Mouse (Mus musculus) forebrain, embryonic 12.5 days (tissue): ENCODE measurements around the gene Mbnl2. TPM values are rescaled to one million over a fixed set of nuclear protein-coding genes. Genes with fewer than 3 reads are reported as not detected.

Experiments
- ATAC-seq: fragments of 200-750 bp; cut with Nextera tagmentation; 2 replicates; pipeline ENCODE4 v1.8.0; 2017; ENCODE audit warnings: moderate TSS enrichment; ENCODE audit not compliant: low FRiP score
- H3K27ac ChIP-seq: fragments of 300-500 bp; sonication (generic); 2 replicates; pipeline ENCODE4 v1.5.1; 2016; ENCODE audit warnings: mild to moderate bottlenecking
- H3K27me3 ChIP-seq: fragments of 300-500 bp; sonication (generic); 2 replicates; pipeline ENCODE4 v1.6.1; 2016; ENCODE audit warnings: mild to moderate bottlenecking
- H3K36me3 ChIP-seq: fragments of 300-500 bp; sonication (generic); replicated peaks from 2 replicates; pipeline ENCODE4 v1.6.1; 2016; ENCODE audit warnings: mild to moderate bottlenecking
- H3K4me1 ChIP-seq: fragments of 300-500 bp; sonication (generic); 2 replicates; pipeline ENCODE4 v1.6.1; 2016
- H3K4me2 ChIP-seq: fragments of 300-500 bp; sonication (generic); 2 replicates; pipeline ENCODE4 v1.6.1; 2016; ENCODE audit warnings: mild to moderate bottlenecking, moderate library complexity
- H3K4me3 ChIP-seq: fragments of 300-500 bp; sonication (generic); replicated peaks from 2 replicates; pipeline ENCODE4 v1.5.1; 2016; ENCODE audit warnings: mild to moderate bottlenecking
- H3K9ac ChIP-seq: fragments of 300-500 bp; sonication (generic); 2 replicates; pipeline ENCODE4 v1.6.1; 2016; ENCODE audit warnings: mild to moderate bottlenecking
- H3K9me3 ChIP-seq: fragments of 300-500 bp; sonication (generic); 2 replicates; pipeline ENCODE4 v1.6.1; 2016
- WGBS: fragments of 180-500 bp; shearing (Covaris S2); methylation state at CpG from one replicate; pipeline ENCODE4 v1.1.7; 2016; 5-methylcytosine and 5-hydroxymethylcytosine counted together
- polyA plus RNA-seq: library from polyadenylated mRNA; unstranded; fragments of >200 nt; fragmentation: Nextera tagmentation; extraction: Ambion mirVana; gene quantifications from 2 replicates; pipeline ENCODE4 v1.2.1, GENCODE M21; 2016

Mbnl2 gene
- polyA plus RNA-seq, 1 experiment from 2014 or later, result 32.5 TPM

DNA sequence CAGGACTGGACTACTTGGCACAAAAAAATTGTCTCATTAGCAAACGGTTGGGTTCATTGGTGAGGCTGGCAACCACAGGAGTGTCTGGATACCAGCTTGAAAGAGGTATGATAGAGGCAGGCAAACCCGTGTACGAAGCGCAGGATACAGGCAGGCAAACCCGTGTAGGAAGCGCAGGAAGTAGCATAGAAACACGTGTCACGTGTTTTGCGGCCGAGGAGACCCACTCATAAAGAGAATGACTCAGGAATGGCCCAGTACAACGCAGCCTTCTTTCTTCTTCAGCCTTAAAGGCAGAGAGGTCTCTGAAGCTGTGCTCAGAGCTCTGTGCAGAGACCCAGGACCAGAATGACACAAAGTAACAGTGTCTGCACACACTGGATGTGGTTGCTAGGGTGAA lies 13.9 kb upstream of the Mbnl2 start:
- Histone ChIP-seq H3K36me3 (no peaks in the 10 kb centered on the region), H3K4me2 (no peak overlapping the region), H3K9me3 (no peaks in the 10 kb centered on the region), H3K9ac (no peak overlapping the region), H3K4me1 (no peaks in the 10 kb centered on the region), H3K4me3 (no peak overlapping the region), H3K27me3 (no peaks in the 10 kb centered on the region), H3K27ac (no peak overlapping the region)
- WGBS, result 93% methylated on average over 11 of the region's 11 CpGs
- ATAC-seq, result no peak

DNA sequence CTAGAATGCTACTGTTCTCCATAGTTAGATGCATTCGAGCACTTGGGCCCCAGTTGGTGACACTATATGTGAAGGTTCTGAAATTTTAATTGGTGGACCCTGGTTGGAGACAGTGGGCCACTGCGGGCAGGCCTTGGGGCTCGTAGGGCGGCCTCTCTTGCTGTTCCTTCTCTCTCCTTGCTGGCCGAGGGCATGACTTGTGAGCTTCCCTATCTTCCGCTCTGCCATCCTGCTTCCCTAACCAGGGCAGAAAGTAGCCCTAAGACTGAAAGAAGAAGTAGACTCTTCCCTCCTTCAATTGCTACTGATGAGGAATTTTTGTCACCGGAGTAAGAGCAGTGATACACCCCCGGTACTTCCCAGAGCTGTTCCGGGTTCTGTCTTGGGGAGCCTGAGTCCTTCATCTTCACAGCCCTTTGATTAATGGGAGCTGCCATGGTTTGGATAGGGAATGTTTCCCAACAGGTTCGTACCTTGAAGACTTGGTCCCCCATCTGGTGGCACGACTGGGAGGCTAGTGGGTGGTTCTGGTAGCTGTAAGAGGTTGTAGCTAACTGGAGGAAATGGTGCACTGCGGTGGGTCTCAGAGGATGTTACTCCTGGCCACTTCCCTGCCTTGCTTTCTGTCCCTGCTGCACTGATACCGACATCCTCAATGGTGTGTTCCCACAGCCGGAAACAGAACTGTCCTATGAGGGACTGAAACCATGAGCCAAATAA lies 12.6 kb upstream of the Mbnl2 start:
- no peaks in the 10 kb centered on the region for H3K4me1 ChIP-seq
- H3K4me2 ChIP-seq, result no peak overlapping the region
- H3K27ac ChIP-seq, result no peak overlapping the region
- no peak for ATAC-seq
- WGBS, result 91% methylated on average over 14 of the region's 14 CpGs
- no peaks in the 10 kb centered on the region for H3K36me3 ChIP-seq
- H3K27me3 ChIP-seq, result no peaks in the 10 kb centered on the region
- H3K9ac ChIP-seq, result no peak overlapping the region
- H3K4me3 ChIP-seq, result no peak overlapping the region
- H3K9me3 ChIP-seq, result no peaks in the 10 kb centered on the region

DNA sequence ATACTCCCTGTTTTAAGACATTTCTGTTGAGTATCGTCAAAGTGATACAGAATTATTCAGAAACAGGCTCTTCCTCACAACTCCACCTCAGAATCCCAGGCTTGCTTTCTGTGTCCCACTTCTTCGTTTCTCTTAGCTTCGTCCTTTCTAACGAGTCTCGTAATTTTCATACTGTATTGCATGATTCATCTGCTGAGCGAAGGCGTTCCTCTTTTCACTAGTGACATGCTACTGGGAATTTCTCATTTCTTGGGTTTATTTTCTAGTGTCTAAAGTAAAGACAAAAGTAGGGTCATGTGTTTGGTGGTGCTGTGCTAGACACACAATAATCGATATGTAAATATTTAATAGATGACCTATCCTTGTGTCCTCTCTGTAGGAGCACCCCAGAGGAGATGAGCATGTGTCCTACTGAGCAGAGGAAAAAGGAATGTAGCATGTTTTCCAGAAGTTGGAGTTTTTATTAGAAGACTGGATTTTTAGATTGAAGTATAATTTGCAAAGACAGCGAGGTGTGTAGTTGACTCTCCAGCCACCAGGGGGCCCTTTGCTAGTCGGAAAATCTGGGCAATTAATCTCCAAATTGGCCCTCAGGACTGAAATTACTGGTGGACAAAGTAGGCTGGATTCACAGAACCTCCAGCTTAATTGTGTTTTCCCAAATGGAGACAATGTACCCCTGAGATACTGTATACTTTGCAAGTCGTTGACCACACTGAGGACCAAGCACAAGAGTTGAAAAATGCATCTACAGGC lies 11.9 kb upstream of the Mbnl2 start:
- ATAC-seq, result no peak
- H3K27ac ChIP-seq, result no peak overlapping the region
- WGBS, result 78% methylated on average over 11 of the region's 11 CpGs

DNA sequence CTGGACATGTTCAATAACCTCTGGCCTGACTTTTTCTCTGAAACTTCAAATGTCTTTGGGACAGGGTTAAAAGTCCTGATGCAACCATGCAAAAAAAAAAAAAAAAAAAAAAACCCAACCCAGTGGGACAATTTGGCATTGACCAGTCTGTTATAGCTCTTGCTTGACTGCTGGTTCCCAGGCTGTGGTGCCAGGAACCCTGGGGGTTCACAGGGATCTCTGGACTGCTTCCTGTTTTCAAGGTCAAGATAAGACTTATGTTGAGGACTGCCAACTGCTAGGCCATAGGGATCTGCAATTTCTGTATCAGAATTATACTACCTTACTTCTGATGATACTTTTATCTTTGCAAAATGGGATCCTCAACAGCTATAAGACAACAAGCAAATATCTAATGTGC lies 9.6 kb upstream of the Mbnl2 start:
- H3K36me3 ChIP-seq, result no peaks in the 10 kb centered on the region
- ATAC-seq, result no peak
- no peak overlapping the region for H3K4me3 ChIP-seq
- no peak overlapping the region for H3K4me2 ChIP-seq
- no peak overlapping the region for H3K27ac ChIP-seq
- no peak overlapping the region for H3K9ac ChIP-seq
- no peaks in the 10 kb centered on the region for H3K9me3 ChIP-seq
- H3K4me1 ChIP-seq, result no peaks in the 10 kb centered on the region
- no peaks in the 10 kb centered on the region for H3K27me3 ChIP-seq

More for the DNA sequence above, 11.9 kb upstream of the Mbnl2 start:
- Histone ChIP-seq H3K9me3 (no peaks in the 10 kb centered on the region), H3K4me1 (no peaks in the 10 kb centered on the region), H3K4me2 (no peak overlapping the region), H3K4me3 (no peak overlapping the region), H3K9ac (no peak overlapping the region), H3K36me3 (no peaks in the 10 kb centered on the region), H3K27me3 (no peaks in the 10 kb centered on the region)

DNA sequence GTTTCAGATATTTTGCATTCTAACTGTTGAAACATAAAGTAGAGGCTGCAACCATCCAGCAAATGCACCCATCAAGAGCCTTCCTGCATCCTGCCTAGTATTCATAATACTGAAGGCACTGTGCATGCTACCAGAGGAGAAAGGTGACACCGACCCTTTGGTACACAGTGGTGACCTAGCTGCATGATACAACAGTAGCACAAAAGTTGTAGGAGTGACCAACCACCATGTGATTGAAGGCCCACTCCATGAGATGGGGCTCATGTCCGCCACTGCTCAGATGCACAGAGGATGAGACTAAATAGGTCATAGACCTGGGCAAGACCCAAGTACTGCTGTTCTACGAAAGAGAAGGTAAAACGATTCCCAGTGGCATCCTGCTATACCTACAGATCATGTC lies 8.3 kb upstream of the Mbnl2 start:
- 88% methylated on average over 4 of the region's 4 CpGs for WGBS
- Histone ChIP-seq H3K27me3 (no peaks in the 10 kb centered on the region), H3K4me1 (no peaks in the 10 kb centered on the region)

DNA sequence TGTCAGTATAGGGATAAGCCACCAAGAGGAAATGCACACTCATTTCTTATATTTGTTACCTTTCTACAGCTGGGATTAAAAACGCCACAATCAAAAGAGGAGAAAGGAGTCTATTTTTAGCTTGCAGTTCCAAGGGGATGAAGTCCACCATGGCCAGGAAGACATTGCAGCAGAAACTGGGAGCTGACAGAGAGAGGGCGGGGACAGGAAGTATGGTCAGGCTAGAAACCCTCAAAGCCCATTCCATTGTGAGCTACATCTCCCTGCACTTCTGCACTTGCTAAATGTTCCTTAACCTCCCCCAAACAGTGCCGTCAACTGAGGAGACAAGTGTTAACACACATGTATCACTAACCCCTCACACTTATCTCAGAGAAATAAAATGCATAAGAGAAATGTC lies 5.4 kb upstream of the Mbnl2 start:
- no peak overlapping the region for H3K27ac ChIP-seq
- no peaks in the 10 kb centered on the region for H3K9me3 ChIP-seq
- H3K4me3 ChIP-seq, result no peak overlapping the region
- no peak for ATAC-seq
- H3K9ac ChIP-seq, result no peak overlapping the region
- no peaks in the 10 kb centered on the region for H3K27me3 ChIP-seq
- no peaks in the 10 kb centered on the region for H3K36me3 ChIP-seq
- H3K4me1 ChIP-seq, result peaks cover 4% of the 10 kb centered on the region
- no peak overlapping the region for H3K4me2 ChIP-seq
- WGBS, result 82% methylated on average over 3 of the region's 3 CpGs

More for the DNA sequence above, 8.3 kb upstream of the Mbnl2 start:
- no peak overlapping the region for H3K27ac ChIP-seq
- ATAC-seq, result no peak
- H3K9ac ChIP-seq, result no peak overlapping the region
- no peaks in the 10 kb centered on the region for H3K9me3 ChIP-seq
- no peaks in the 10 kb centered on the region for H3K36me3 ChIP-seq
- H3K4me2 ChIP-seq, result no peak overlapping the region
- H3K4me3 ChIP-seq, result no peak overlapping the region

DNA sequence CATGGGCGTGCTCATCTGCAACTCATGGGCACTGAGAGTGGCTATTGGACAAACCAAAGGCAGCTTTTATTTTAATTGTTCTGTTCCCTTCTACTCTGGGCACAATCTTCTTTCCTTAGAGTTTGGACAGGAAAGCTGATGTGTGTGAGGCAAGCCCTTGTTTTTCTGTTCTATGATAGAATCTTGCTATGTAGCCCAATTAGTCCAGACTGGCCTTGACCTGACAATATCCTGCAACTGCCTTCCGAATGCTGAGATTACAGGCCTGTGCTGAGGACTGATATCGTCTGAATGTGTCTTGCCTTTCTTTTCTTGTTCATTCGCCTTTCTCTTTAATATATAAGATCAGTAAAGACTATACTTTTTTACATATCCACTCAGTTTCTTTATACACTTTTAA lies 4.8 kb upstream of the Mbnl2 start:
- no peak overlapping the region for H3K9ac ChIP-seq
- no peaks in the 10 kb centered on the region for H3K27me3 ChIP-seq
- no peak overlapping the region for H3K4me3 ChIP-seq
- H3K36me3 ChIP-seq, result no peaks in the 10 kb centered on the region
- 84% methylated on average over 4 of the region's 4 CpGs for WGBS
- no peaks in the 10 kb centered on the region for H3K9me3 ChIP-seq
- no peak for ATAC-seq
- H3K4me1 ChIP-seq, result peaks cover 6% of the 10 kb centered on the region
- no peak overlapping the region for H3K4me2 ChIP-seq
- H3K27ac ChIP-seq, result no peak overlapping the region

DNA sequence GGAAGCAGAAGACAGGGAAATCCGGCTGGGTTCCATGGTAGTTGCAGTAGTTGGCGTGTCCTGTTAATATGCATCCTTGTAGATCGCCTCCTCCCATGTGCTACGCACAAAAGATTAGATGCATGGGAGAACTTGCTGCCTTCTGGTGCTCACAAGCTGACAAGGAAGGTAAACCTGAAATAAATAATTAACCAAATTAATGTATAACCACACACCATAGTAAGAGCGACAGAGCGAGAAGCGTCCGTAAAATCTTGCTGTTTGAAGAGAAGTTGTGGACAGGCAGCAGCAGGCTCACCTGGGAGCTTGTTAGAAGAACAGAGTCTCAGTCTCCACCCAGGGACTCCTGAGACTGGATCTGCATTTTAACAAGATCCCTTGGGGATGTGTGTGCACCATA lies 4.4 kb upstream of the Mbnl2 start:
- H3K27ac ChIP-seq, result no peak overlapping the region
- no peaks in the 10 kb centered on the region for H3K27me3 ChIP-seq
- 92% methylated on average over 8 of the region's 8 CpGs for WGBS
- no peaks in the 10 kb centered on the region for H3K36me3 ChIP-seq
- ATAC-seq, result no peak
- H3K9me3 ChIP-seq, result no peaks in the 10 kb centered on the region
- no peak overlapping the region for H3K9ac ChIP-seq
- peaks cover 6% of the 10 kb centered on the region for H3K4me1 ChIP-seq
- no peak overlapping the region for H3K4me3 ChIP-seq
- no peak overlapping the region for H3K4me2 ChIP-seq

DNA sequence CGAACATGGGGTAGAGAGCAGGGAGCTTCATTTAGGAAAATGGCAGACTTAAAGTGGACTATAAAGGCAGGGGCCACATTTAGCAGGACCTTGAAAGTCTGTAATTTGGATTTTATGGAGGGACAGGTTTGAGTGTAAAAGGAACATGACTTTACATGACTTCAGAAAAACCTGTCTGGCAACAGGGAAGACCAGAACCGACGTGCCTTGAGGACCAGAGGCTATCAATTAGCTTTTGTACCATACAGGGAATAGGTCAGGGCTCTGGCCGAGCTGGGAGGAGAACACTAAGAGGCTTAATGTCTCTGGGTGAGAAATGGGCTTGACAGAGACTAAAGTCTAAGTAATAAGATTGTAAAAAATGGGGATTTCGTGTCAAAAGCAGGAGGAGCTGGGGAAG lies 1.7 kb upstream of the Mbnl2 start:
- H3K27me3 ChIP-seq, result no peaks in the 10 kb centered on the region
- no peaks in the 10 kb centered on the region for H3K36me3 ChIP-seq
- H3K27ac ChIP-seq, result no peak overlapping the region
- peaks cover 29% of the 10 kb centered on the region for H3K4me1 ChIP-seq
- 50% methylated on average over 5 of the region's 5 CpGs for WGBS
- H3K4me2 ChIP-seq, result no peak overlapping the region
- no peak overlapping the region for H3K4me3 ChIP-seq
- no peak for ATAC-seq
- H3K9ac ChIP-seq, result no peak overlapping the region
- no peaks in the 10 kb centered on the region for H3K9me3 ChIP-seq

DNA sequence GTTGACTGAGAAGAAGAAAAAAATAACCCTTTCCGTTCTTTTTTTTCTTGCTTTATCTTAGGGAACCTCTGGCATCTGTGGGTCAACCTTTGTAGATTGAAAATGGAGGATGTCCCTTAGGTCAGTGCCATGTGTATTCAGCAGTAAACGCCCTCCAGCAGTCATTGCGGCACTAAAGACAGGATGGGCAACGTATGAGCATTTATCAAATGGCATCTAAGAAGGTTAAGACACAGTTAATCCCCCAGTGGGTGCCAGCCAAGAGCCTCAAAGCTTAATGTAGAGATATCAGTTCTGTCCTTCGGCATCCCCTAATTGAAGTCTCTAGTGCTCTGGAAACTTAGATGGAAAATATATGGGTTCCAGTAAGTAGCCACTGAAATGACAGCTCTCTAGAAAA lies 723 bp upstream of the Mbnl2 start:
- H3K36me3 ChIP-seq, result no peaks in the 10 kb centered on the region
- peak overlapping the region; percentile 41; the same call in 1 of the 2 replicates for H3K9ac ChIP-seq
- H3K4me3 ChIP-seq, result peak overlapping the region; percentile 60
- H3K9me3 ChIP-seq, result no peaks in the 10 kb centered on the region
- peak overlapping the region; percentile 65 for H3K4me2 ChIP-seq
- peak overlapping the region; percentile 63; the same call in 1 of the 2 replicates for H3K27ac ChIP-seq
- ATAC-seq, result no peak; the same call in 1 of the 2 replicates
- no peaks in the 10 kb centered on the region for H3K27me3 ChIP-seq
- peaks cover 37% of the 10 kb centered on the region for H3K4me1 ChIP-seq
- WGBS, result 51% methylated on average over 5 of the region's 5 CpGs

DNA sequence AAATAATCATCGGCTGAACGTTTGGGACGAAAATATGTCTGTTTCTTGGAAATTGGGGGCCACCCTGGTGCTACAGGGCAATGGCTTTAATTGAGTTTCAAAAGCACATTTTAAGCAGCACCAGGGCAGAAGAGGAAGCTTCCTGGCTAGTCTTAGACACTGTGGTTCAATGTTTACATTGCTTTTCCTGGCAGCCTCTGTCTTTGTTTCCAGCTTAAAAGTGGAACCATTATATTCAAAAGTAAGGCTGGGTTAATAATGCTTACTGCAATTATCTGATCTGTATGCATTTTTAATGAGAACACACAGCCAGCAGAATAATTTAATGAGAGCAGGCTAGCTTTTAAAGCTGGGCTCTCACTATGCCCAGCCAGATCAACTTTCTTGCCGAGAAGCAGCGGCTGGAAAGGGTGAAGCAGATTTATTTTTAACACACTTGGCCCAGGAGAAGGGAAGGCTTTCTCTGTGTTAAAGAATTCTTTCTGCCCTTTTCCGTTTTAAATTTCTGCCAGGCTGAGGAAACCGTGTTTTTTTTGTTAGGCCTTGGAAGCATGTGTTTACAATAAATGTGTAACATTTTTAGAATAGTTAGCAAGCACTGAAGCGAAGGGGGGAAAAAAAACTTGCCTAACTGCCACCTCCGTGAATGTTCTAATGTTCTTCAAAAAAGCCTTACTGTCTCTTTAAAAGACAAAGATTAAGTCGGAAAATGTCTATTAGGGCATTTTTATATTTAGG lies 1.0 kb downstream of the Mbnl2 start:
- H3K9me3 ChIP-seq, result no peaks in the 10 kb centered on the region
- no peaks in the 10 kb centered on the region; the same call in 1 of the 2 replicates for H3K27me3 ChIP-seq
- peak overlapping the region; percentile 45 for H3K9ac ChIP-seq
- peaks cover 48% of the 10 kb centered on the region for H3K4me1 ChIP-seq
- H3K4me3 ChIP-seq, result peak overlapping the region; percentile 60
- WGBS, result 10% methylated on average over 10 of the region's 10 CpGs
- peak overlapping the region; percentile 80 for H3K27ac ChIP-seq
- H3K36me3 ChIP-seq, result no peaks in the 10 kb centered on the region
- peak overlapping the region; percentile 65 for H3K4me2 ChIP-seq
- no peak; the same call in 1 of the 2 replicates for ATAC-seq

DNA sequence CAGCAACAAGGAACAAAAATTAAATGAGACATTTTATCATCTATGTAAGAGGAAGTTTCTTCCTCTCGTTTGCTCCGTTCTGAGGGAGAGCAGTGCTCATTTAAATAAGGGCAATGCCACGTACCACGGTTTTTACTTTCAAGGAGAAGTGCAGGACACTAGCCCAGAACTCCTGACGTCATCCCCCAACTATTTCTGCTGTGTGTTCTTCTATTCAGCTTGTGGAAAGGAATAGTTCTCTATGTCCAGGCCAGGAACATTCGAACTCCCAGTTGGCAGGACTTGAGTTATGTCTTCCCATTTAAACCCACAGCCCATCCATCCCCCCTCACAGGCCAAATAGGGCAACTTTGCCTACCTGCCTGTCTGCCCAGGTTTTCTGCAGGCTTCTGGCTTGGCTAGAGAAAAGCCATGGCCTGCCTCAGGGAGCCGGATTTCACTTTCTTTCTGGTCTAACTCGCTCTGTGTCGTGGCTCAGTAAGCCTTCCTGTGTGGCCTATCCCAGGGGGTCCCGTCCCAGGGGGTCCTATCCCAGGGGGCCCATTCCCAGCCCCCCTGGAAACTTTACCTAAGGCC lies 1.7 kb downstream of the Mbnl2 start:
- peak overlapping the region; percentile 80 for H3K27ac ChIP-seq
- peaks cover 48% of the 10 kb centered on the region for H3K4me1 ChIP-seq
- peak overlapping the region; percentile 60 for H3K4me3 ChIP-seq
- WGBS, result 10% methylated on average over 10 of the region's 10 CpGs
- no peaks in the 10 kb centered on the region for H3K9me3 ChIP-seq
- H3K36me3 ChIP-seq, result no peaks in the 10 kb centered on the region
- H3K27me3 ChIP-seq, result no peaks in the 10 kb centered on the region; the same call in 1 of the 2 replicates
- ATAC-seq, result no peak
- H3K9ac ChIP-seq, result peak overlapping the region; percentile 45
- H3K4me2 ChIP-seq, result peak overlapping the region; percentile 65
